Mouse (Mus musculus) gastrocnemius, adult 8-10 months (tissue): ENCODE measurements around the gene Snd1. TPM values are rescaled to one million over a fixed set of nuclear protein-coding genes. Genes with fewer than 3 reads are reported as not detected.

Source experiments
- DNase-seq, 2 experiments: peaks; one replicate each; pipeline ENCODE4 v3.0.0; 2022; ENCODE audit warnings: low spot score in 2 of 2
- total RNA-seq, 4 experiments: library from RNA; stranded (reverse); gene quantifications; 2 replicates each; pipeline ENCODE4 v1.2.4; 2022

Gene Snd1
- total RNA-seq, 4 experiments from 2014 or later: 42.6 to 54.4 (median 50.1) TPM

GRCm38 (mm10) chr6:28630926-28631325 lies 156.0 kb downstream of the Snd1 start:
- no peak for DNase-seq

GRCm38 (mm10) chr6:28633120-28633519 lies 158.2 kb downstream of the Snd1 start:
- no peak for DNase-seq

GRCm38 (mm10) chr6:28633656-28634055 lies 158.7 kb downstream of the Snd1 start:
- no peak for DNase-seq

GRCm38 (mm10) chr6:28635092-28635491 lies 160.2 kb downstream of the Snd1 start:
- no peak for DNase-seq

GRCm38 (mm10) chr6:28635531-28636348 lies 160.8 kb downstream of the Snd1 start:
- no peak for DNase-seq

DNA sequence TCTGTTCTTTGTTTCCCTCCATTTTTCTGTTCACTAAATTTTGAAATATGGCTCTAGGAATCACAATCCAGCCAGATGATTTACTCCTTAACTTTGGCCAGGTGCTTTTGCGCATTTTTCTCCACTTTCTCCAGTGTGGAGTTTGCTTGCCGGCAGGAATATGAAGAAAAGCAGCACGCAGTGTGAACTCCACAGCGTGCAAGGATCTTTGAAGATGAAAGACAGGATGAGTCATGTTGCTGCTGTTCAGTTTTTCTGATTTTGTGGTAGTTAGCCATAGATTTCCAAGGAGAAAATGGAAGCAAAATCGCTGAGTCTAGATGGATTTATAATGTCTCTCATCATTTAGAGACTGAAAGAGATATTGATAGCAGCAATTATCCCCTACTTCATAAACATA lies 165.1 kb downstream of the Snd1 start:
- DNase-seq: no peak

- DNase-seq: no peak
Observed at GRCm38 (mm10) chr6:28642909-28643308, 168.0 kb downstream of the Snd1 start.

DNA sequence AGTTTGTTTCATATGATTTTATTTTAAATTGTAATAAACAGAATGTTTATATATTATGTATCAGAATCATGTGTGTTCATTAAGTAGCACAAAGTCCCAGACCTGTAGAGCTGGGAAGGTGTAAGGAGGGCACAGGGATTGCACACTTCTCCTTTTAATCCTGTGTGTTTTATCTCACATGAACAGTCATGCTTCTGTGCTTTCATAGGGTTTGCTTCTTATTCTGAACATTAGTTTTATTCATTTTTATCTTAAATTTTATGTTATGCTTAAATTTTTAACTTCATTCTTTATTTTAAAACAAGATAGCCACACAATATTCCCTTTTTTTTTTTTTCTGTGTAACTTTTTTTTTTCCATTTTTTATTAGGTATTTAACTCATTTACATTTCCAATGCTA lies 170.3 kb downstream of the Snd1 start:
- DNase-seq: no peak

GRCm38 (mm10) chr6:28656511-28656910 lies 181.6 kb downstream of the Snd1 start:
- no peak for DNase-seq

GRCm38 (mm10) chr6:28663004-28663403 lies 188.1 kb downstream of the Snd1 start:
- DNase-seq: no peak

DNA sequence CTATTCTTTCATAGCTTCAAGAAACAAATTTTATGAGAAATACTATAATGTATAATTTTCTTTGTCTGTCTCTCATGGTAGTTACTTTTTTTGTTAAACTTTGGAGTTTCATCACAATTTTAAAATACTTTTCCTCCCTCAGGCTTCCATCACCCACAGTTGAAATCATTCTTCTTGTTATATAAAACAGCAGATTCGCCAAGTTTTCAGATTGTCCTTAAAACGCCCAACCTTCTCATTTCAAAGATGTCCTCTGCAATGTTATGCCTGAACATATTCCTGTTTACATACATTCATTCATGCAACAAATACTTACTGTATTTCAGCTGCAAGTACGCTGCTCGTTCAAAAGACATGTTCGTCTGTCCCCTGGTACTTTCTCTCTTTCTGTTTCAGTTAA lies 188.7 kb downstream of the Snd1 start:
- DNase-seq: no peak

GRCm38 (mm10) chr6:28664716-28665115 lies 189.8 kb downstream of the Snd1 start:
- no peak for DNase-seq

DNA sequence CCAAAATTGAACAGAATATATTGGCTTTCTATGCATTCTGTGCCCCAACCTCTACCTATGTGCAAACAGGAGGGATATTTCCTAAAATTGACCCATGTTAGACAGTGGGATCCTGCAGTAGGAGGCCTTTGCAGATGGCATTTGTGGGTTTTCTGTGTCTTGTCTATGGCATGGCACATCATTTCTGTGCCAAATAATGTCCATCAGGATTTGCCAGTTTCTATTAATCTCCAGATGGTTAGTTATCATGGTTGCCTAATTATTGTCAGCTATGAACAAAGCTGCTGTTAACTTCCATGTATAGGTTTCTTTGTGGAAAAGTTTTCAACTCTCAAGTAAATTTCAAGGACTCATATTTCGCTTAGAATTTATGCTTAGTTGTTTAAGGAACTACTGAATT lies 192.6 kb downstream of the Snd1 start:
- DNase-seq: no peak

GRCm38 (mm10) chr6:28669251-28669650 lies 194.3 kb downstream of the Snd1 start:
- no peak for DNase-seq

GRCm38 (mm10) chr6:28672388-28672787 lies 197.4 kb downstream of the Snd1 start:
- DNase-seq: no peak

GRCm38 (mm10) chr6:28674686-28675085 lies 199.7 kb downstream of the Snd1 start:
- no peak for DNase-seq

- no peak for DNase-seq
Observed at GRCm38 (mm10) chr6:28678896-28679295, 204.0 kb downstream of the Snd1 start.

- DNase-seq: no peak
Observed at GRCm38 (mm10) chr6:28680537-28680936, 205.6 kb downstream of the Snd1 start.

- no peak for DNase-seq
Observed at GRCm38 (mm10) chr6:28681521-28682457, 206.8 kb downstream of the Snd1 start.

DNA sequence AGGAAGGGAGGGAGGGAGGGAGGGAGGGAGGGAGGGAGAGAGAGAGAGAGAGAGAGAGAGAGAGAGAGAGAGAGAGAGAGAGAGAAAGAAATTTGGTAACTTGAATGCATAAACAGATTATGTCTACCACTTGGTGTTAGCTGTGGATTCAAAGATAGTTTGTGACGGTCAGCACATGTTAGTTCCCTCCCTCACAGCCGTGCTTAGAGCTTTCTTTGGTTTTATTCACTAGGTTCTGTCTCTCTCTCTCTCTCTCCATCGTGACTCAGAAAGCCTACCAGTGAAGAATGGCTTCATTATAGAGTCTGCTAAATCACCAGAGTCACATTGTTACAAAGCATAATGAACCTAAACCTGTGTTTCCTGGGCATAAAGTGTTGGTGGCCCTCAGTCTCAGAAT lies 210.1 kb downstream of the Snd1 start:
- no peak for DNase-seq

DNA sequence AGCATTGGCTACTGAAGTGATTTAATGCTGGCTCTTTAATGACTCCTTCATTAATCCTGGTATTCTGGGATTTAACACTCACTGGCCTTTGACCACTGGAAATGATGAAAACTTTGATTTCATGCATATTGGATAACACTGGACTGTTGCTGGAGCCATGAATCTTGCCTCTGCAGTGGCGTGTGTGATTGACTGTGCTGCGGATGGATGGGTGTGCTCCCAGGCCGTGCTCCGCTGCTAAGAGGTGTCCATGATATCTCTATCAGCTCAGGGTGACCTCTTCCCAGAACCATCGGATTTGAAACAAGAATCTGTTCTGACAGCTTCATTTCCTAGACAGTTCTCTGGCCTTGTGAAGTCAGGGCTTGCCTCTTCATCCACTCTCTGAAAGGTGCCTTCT lies 210.8 kb downstream of the Snd1 start:
- no peak for DNase-seq

DNA sequence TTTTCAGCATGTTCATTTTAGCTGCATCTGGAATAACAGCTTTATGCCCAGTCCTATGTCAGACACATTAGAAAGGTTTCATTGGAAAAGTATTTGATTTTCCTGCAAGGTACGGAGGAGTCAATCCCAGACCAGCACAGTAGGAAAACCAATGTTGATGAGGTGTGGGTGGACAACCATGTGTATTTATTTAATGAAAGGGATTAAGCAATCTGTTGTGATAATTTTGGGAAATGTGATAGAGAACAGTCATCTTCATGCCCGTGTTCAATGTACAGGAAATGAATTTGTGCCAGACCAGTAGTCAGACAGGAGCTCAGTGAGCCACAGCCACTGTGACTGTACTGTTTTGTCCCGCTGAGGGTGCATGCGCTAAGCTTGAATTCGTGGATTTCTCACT lies 212.8 kb downstream of the Snd1 start:
- DNase-seq: no peak
